Mouse (Mus musculus): ENCODE measurements around the gene Copz1. TPM values are rescaled to one million over a fixed set of nuclear protein-coding genes. Genes with fewer than 3 reads are reported as not detected.

Gene Copz1
- polyA plus RNA-seq, 1 experiment from 2014 or later, result 162 TPM

DNA sequence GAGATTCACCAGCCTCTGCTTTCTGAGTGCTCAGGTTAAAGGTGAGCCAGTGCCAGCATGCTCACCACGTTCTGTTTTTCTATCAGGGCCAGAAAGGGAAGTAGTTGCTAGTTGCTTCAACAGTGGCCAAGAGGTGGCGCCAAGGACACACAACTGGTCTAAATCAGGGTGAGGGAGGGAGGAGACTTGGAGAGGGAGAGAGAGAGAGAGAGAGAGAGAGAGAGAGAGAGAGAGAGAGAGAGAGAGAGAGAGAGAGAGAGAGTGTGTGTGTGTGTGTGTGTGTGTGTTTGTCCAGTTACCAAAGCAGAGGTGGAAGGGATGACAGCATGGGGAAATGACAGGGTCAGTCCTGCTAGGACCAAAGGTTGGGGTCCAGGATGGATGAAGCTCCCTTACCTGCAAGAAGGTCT lies 74.8 kb downstream of the Copz1 start:
- no peak overlapping the region for H3K27ac ChIP-seq (ENCODE audit: low read length)
- H3K4me2 ChIP-seq (replicated peaks; ENCODE audit: low read depth, low read length), result no peak overlapping the region

More for the DNA sequence above, 74.8 kb downstream of the Copz1 start:
- H3K9ac ChIP-seq (replicated peaks; ENCODE audit: low read depth), result no peak overlapping the region
- WGBS, result 0% methylated on average over 2 of the region's 2 CpGs
- ATAC-seq (peak; percentile 49; the same call in 1 of the 2 replicates), DNase-seq (ENCODE audit: low spot score) (peak; percentile 89)
- no peaks in the 10 kb centered on the region for H3K27me3 ChIP-seq (replicated peaks; ENCODE audit: insufficient read depth, low read length)
- H3K9me3 ChIP-seq (ENCODE audit: low read length), result no peaks in the 10 kb centered on the region
- TF ChIP-seq EP300 (IDR thresholded peaks at IDR 0.05) (no peak), CTCF (IDR thresholded peaks at IDR 0.05) (peak; percentile 80)
- no peaks in the 10 kb centered on the region for H3K4me1 ChIP-seq (ENCODE audit: insufficient read depth, low read depth, low read length)
- peaks cover 28% of the 10 kb centered on the region for H3K36me3 ChIP-seq (ENCODE audit: insufficient read depth, low read length)
- no peak overlapping the region for H3K4me3 ChIP-seq (ENCODE audit: low read depth, low read length)

MicroRNA genes within 50 kb of the gene (microRNA counts, 519-probe panel; counts per million panel counts)
- 5,134 counts per million, percentile 61 among the panel's probes with 10 or more counts for microRNA mmu-miR-148b

Small RNA genes within 50 kb of the gene (microRNA-seq; reads per million reads assigned to microRNA genes)
- 318 reads per million, percentile 62 among the genes with 10 or more reads in this experiment for gene Mir148b

Other genes with a start within 250 kb of the Copz1 start
- 10.5 and 12.2 TPM in 2 replicates for gene Smug1, start 105.6 kb upstream of the Copz1 start, polyA plus RNA-seq (2015; fragmentation: Nextera tagmentation; extraction: Ambion mirVana)
- gene Cbx5, start 32.9 kb upstream of the Copz1 start, polyA plus RNA-seq (2015; fragmentation: Nextera tagmentation; extraction: Ambion mirVana), result 27.8 and 29.4 TPM in 2 replicates
- 200 and 211 TPM in 2 replicates for gene Hnrnpa1, start 32.3 kb upstream of the Copz1 start, polyA plus RNA-seq (2015; fragmentation: Nextera tagmentation; extraction: Ambion mirVana)
- 10.5 and 11.2 TPM in 2 replicates for gene Nfe2, start 14.3 kb upstream of the Copz1 start, polyA plus RNA-seq (2015; fragmentation: Nextera tagmentation; extraction: Ambion mirVana)
- 0.67 and 2.2 TPM in 2 replicates for gene Gpr84, start 37.9 kb downstream of the Copz1 start, polyA plus RNA-seq (2015; fragmentation: Nextera tagmentation; extraction: Ambion mirVana)
- gene Zfp385a, start 67.4 kb downstream of the Copz1 start, polyA plus RNA-seq (2015; fragmentation: Nextera tagmentation; extraction: Ambion mirVana), result 5.0 and 6.5 TPM in 2 replicates
- gene Itga5, start 94.0 kb downstream of the Copz1 start, polyA plus RNA-seq (2015; fragmentation: Nextera tagmentation; extraction: Ambion mirVana), result 30.0 and 31.2 TPM in 2 replicates
- gene Gtsf1, start 157.8 kb downstream of the Copz1 start, polyA plus RNA-seq (2015; fragmentation: Nextera tagmentation; extraction: Ambion mirVana), result not detected in 2 replicates
- gene Gtsf2, start 175.8 kb downstream of the Copz1 start, polyA plus RNA-seq (2015; fragmentation: Nextera tagmentation; extraction: Ambion mirVana), result not detected in 2 replicates
- gene Nckap1l, start 181.1 kb downstream of the Copz1 start, polyA plus RNA-seq (2015; fragmentation: Nextera tagmentation; extraction: Ambion mirVana), result 3.5 and 3.7 TPM in 2 replicates
- gene Pde1b, start 230.3 kb downstream of the Copz1 start, polyA plus RNA-seq (2015; fragmentation: Nextera tagmentation; extraction: Ambion mirVana), result 2.1 and 2.2 TPM in 2 replicates

Measured in lung, postnatal 0 days (tissue).